Mouse (Mus musculus) midbrain, embryonic 10.5 days (tissue): ENCODE data around the gene Pik3r3. TPM values are rescaled to one million over a fixed set of nuclear protein-coding genes. Genes with fewer than 3 reads are reported as not detected.
A peak's percentile ranks its signal among the peaks of the same experiment; 100 is the strongest.
"Not testable (repeated sequence)": the region's sequence is repeated elsewhere in the genome, so short reads cannot be mapped to it uniquely, and the experiment has no call there.

Source experiments
- DNase-seq: peaks from one replicate; pipeline ENCODE4 v3.0.0-alpha.2; 2017; ENCODE audit warnings: low spot score
- H3K27ac ChIP-seq: fragments of 300-500 bp; sonication (generic); replicated peaks from 2 replicates; pipeline ENCODE4 v1.5.1; 2016; ENCODE audit warnings: mild to moderate bottlenecking
- H3K27me3 ChIP-seq: fragments of 300-500 bp; sonication (generic); 2 replicates; pipeline ENCODE4 v1.6.1; 2016; ENCODE audit warnings: low read depth, mild to moderate bottlenecking; ENCODE audit not compliant: poor library complexity, severe bottlenecking
- H3K36me3 ChIP-seq: fragments of 300-500 bp; sonication (generic); 2 replicates; pipeline ENCODE4 v1.6.1; 2016; ENCODE audit warnings: mild to moderate bottlenecking, moderate library complexity
- H3K4me1 ChIP-seq: fragments of 300-500 bp; sonication (generic); 2 replicates; pipeline ENCODE4 v1.6.1; 2016
- H3K4me3 ChIP-seq: fragments of 300-500 bp; sonication (generic); 2 replicates; pipeline ENCODE4 v1.5.1; 2016; ENCODE audit warnings: mild to moderate bottlenecking, moderate library complexity
- H3K9me3 ChIP-seq: fragments of 300-500 bp; sonication (generic); replicated peaks from 2 replicates; pipeline ENCODE4 v1.6.1; 2016; ENCODE audit warnings: mild to moderate bottlenecking
- WGBS: fragments of 180-500 bp; shearing (Covaris S2); methylation state at CpG from one replicate; pipeline ENCODE4 v1.1.7; 2016; 5-methylcytosine and 5-hydroxymethylcytosine counted together
- polyA plus RNA-seq: library from polyadenylated mRNA; unstranded; fragments of >200 nt; fragmentation: Nextera tagmentation; extraction: Ambion mirVana; gene quantifications from 2 replicates; pipeline ENCODE4 v1.2.1, GENCODE M21; 2016

Gene Pik3r3
- polyA plus RNA-seq, 1 experiment from 2014 or later = 46.0 TPM

GRCm38 (mm10) chr4:116222843-116223119 is 1.4 kb downstream of the Pik3r3 start:
- H3K4me3 ChIP-seq = peak overlapping the region; percentile 78
- no peak for DNase-seq
- H3K36me3 ChIP-seq = no peaks in the 10 kb centered on the region
- H3K9me3 ChIP-seq = no peaks in the 10 kb centered on the region
- H3K27ac ChIP-seq = peak overlapping the region; percentile 99
- 9% methylated on average over 6 of the region's 6 CpGs for WGBS
- no peaks in the 10 kb centered on the region for H3K27me3 ChIP-seq
- H3K4me1 ChIP-seq = peaks cover 24% of the 10 kb centered on the region

- Histone ChIP-seq H3K27me3 (no peaks in the 10 kb centered on the region), H3K36me3 (peaks cover 50% of the 10 kb centered on the region), H3K9me3 (no peaks in the 10 kb centered on the region), H3K4me1 (no peaks in the 10 kb centered on the region), H3K4me3 (no peak overlapping the region), H3K27ac (no peak overlapping the region)
- DNase-seq = no peak
- 87% methylated on average over 3 of the region's 3 CpGs for WGBS
Observed at GRCm38 (mm10) chr4:116243377-116243776, 22.0 kb downstream of the Pik3r3 start.

GRCm38 (mm10) chr4:116244240-116244639 is 22.8 kb downstream of the Pik3r3 start:
- Histone ChIP-seq H3K9me3 (no peaks in the 10 kb centered on the region), H3K4me1 (no peaks in the 10 kb centered on the region), H3K4me3 (no peak overlapping the region), H3K27me3 (no peaks in the 10 kb centered on the region), H3K27ac (no peak overlapping the region), H3K36me3 (peaks cover 44% of the 10 kb centered on the region)
- 90% methylated on average over 2 of the region's 2 CpGs for WGBS
- no peak for DNase-seq

- H3K27ac ChIP-seq, H3K4me1 ChIP-seq, H3K4me3 ChIP-seq, H3K27me3 ChIP-seq, DNase-seq, H3K9me3 ChIP-seq: not testable (repeated sequence)
- H3K36me3 ChIP-seq = peaks cover 29% of the 10 kb centered on the region
- 37% methylated on average over 3 of the region's 3 CpGs for WGBS
Observed at GRCm38 (mm10) chr4:116245926-116246325, 24.5 kb downstream of the Pik3r3 start.

GRCm38 (mm10) chr4:116249986-116250385 is 28.6 kb downstream of the Pik3r3 start:
- DNase-seq = no peak
- no peaks in the 10 kb centered on the region for H3K9me3 ChIP-seq
- no peak overlapping the region for H3K4me3 ChIP-seq
- no peak overlapping the region for H3K27ac ChIP-seq
- peaks cover 10% of the 10 kb centered on the region for H3K36me3 ChIP-seq
- 91% methylated on average over 3 of the region's 3 CpGs for WGBS
- no peaks in the 10 kb centered on the region for H3K4me1 ChIP-seq
- H3K27me3 ChIP-seq = no peaks in the 10 kb centered on the region

GRCm38 (mm10) chr4:116268220-116268619 is 46.8 kb downstream of the Pik3r3 start:
- 94% methylated on average over 6 of the region's 6 CpGs for WGBS
- no peaks in the 10 kb centered on the region for H3K27me3 ChIP-seq
- no peak overlapping the region for H3K4me3 ChIP-seq
- no peaks in the 10 kb centered on the region for H3K9me3 ChIP-seq
- DNase-seq = no peak
- H3K36me3 ChIP-seq = peaks cover 95% of the 10 kb centered on the region
- no peaks in the 10 kb centered on the region for H3K4me1 ChIP-seq
- H3K27ac ChIP-seq = no peak overlapping the region

- no peak for DNase-seq
- Histone ChIP-seq H3K27ac (no peak overlapping the region), H3K4me1 (no peaks in the 10 kb centered on the region), H3K27me3 (no peaks in the 10 kb centered on the region), H3K9me3 (no peaks in the 10 kb centered on the region), H3K4me3 (no peak overlapping the region), H3K36me3 (peaks cover 69% of the 10 kb centered on the region)
- 89% methylated on average over 2 of the region's 2 CpGs for WGBS
Observed at GRCm38 (mm10) chr4:116282211-116282610, 60.8 kb downstream of the Pik3r3 start.

- no peaks in the 10 kb centered on the region for H3K27me3 ChIP-seq
- no peak for DNase-seq
- no peaks in the 10 kb centered on the region for H3K4me1 ChIP-seq
- no peak overlapping the region for H3K27ac ChIP-seq
- WGBS = 90% methylated on average over 6 of the region's 6 CpGs
- no peaks in the 10 kb centered on the region for H3K9me3 ChIP-seq
- peaks cover 100% of the 10 kb centered on the region for H3K36me3 ChIP-seq
- no peak overlapping the region for H3K4me3 ChIP-seq
Observed at GRCm38 (mm10) chr4:116291561-116291960, 70.1 kb downstream of the Pik3r3 start.

- 86% methylated on average over 12 of the region's 12 CpGs for WGBS
Observed at GRCm38 (mm10) chr4:116293296-116293695, 71.9 kb downstream of the Pik3r3 start.

GRCm38 (mm10) chr4:116300878-116301355 is 79.5 kb downstream of the Pik3r3 start:
- Histone ChIP-seq H3K9me3 (no peaks in the 10 kb centered on the region), H3K36me3 (peaks cover 77% of the 10 kb centered on the region), H3K27ac (no peak overlapping the region), H3K27me3 (no peaks in the 10 kb centered on the region), H3K4me3 (no peak overlapping the region), H3K4me1 (no peaks in the 10 kb centered on the region)
- DNase-seq = no peak
- WGBS = 81% methylated on average over 4 of the region's 4 CpGs

More at GRCm38 (mm10) chr4:116293296-116293695, 71.9 kb downstream of the Pik3r3 start:
- no peaks in the 10 kb centered on the region for H3K9me3 ChIP-seq
- H3K27me3 ChIP-seq = no peaks in the 10 kb centered on the region
- no peak overlapping the region for H3K4me3 ChIP-seq
- no peak overlapping the region for H3K27ac ChIP-seq
- no peaks in the 10 kb centered on the region for H3K4me1 ChIP-seq
- no peak for DNase-seq
- peaks cover 95% of the 10 kb centered on the region for H3K36me3 ChIP-seq

GRCm38 (mm10) chr4:116304551-116304950 is 83.1 kb downstream of the Pik3r3 start:
- H3K27me3 ChIP-seq = no peaks in the 10 kb centered on the region
- H3K4me3 ChIP-seq = no peak overlapping the region
- H3K27ac ChIP-seq = no peak overlapping the region
- WGBS = 15% methylated on average over 1 of the region's 1 CpGs
- H3K36me3 ChIP-seq = peaks cover 84% of the 10 kb centered on the region
- H3K4me1 ChIP-seq = no peaks in the 10 kb centered on the region
- H3K9me3 ChIP-seq = no peaks in the 10 kb centered on the region
- no peak for DNase-seq

- H3K27ac ChIP-seq = no peak overlapping the region
- H3K4me3 ChIP-seq = no peak overlapping the region
- no peaks in the 10 kb centered on the region for H3K4me1 ChIP-seq
- H3K9me3 ChIP-seq = no peaks in the 10 kb centered on the region
- H3K27me3 ChIP-seq = no peaks in the 10 kb centered on the region
- peaks cover 96% of the 10 kb centered on the region for H3K36me3 ChIP-seq
- no peak for DNase-seq
- 95% methylated on average over 4 of the region's 4 CpGs for WGBS
Observed at GRCm38 (mm10) chr4:116317575-116317974, 96.2 kb downstream of the Pik3r3 start.

GRCm38 (mm10) chr4:116322127-116322526 is 100.7 kb downstream of the Pik3r3 start:
- Histone ChIP-seq H3K27me3 (no peaks in the 10 kb centered on the region), H3K9me3 (no peaks in the 10 kb centered on the region), H3K4me3 (no peak overlapping the region), H3K27ac (no peak overlapping the region), H3K4me1 (no peaks in the 10 kb centered on the region), H3K36me3 (peaks cover 92% of the 10 kb centered on the region)
- DNase-seq = no peak
- 92% methylated on average over 6 of the region's 6 CpGs for WGBS

- H3K36me3 ChIP-seq = peaks cover 72% of the 10 kb centered on the region
- H3K9me3 ChIP-seq = no peaks in the 10 kb centered on the region; the same call in 1 of the 2 replicates
- H3K27me3 ChIP-seq = no peaks in the 10 kb centered on the region
- WGBS = 93% methylated on average over 3 of the region's 3 CpGs
- no peak for DNase-seq
- no peak overlapping the region for H3K4me3 ChIP-seq
- no peaks in the 10 kb centered on the region for H3K4me1 ChIP-seq
- no peak overlapping the region for H3K27ac ChIP-seq
Observed at GRCm38 (mm10) chr4:116329256-116329655, 107.8 kb downstream of the Pik3r3 start.
